Mouse (Mus musculus) megakaryocyte, embryonic 14.5 days (primary cell): ENCODE results near the gene Fnip2.

ENCODE experiments used
- FLI1 ChIP-seq: IDR thresholded peaks from 2 replicates; pipeline ENCODE4 v1.6.1; 2012; ENCODE audit warnings: low read length, inconsistent platforms, mixed read lengths
- GATA1 ChIP-seq: IDR thresholded peaks from 3 replicates; pipeline ENCODE4 v1.6.1; 2012; ENCODE audit warnings: mixed read lengths, low read length, inconsistent platforms, borderline replicate concordance

GRCm38 (mm10) chr3:79527521-79527920 lies 40.1 kb downstream of the Fnip2 start:
- no peak for TF ChIP-seq GATA1
- no peak for TF ChIP-seq FLI1
